Mouse (Mus musculus): ENCODE results near the gene Nmnat2.

Nmnat2 gene

GRCm38 (mm10) chr1:153019128-153019527 lies 64.3 kb downstream of the Nmnat2 start:
- no peak for DNase-seq (ENCODE audit: extremely low spot score, low spot score)

GRCm38 (mm10) chr1:153019623-153020022 lies 64.8 kb downstream of the Nmnat2 start:
- no peak for DNase-seq (ENCODE audit: extremely low spot score, low spot score)

GRCm38 (mm10) chr1:153021034-153021638 lies 66.3 kb downstream of the Nmnat2 start:
- no peak for DNase-seq (ENCODE audit: extremely low spot score, low spot score)

GRCm38 (mm10) chr1:153023018-153023417 lies 68.2 kb downstream of the Nmnat2 start:
- no peak for DNase-seq (ENCODE audit: extremely low spot score, low spot score)

- no peak for DNase-seq (ENCODE audit: extremely low spot score, low spot score)
These were observed 69.1 kb downstream of the Nmnat2 start for GRCm38 (mm10) chr1:153023875-153024274.

- DNase-seq (ENCODE audit: extremely low spot score, low spot score) = no peak
These were observed 69.7 kb downstream of the Nmnat2 start for GRCm38 (mm10) chr1:153024453-153024852.

GRCm38 (mm10) chr1:153031345-153031744 lies 76.6 kb downstream of the Nmnat2 start:
- no peak for DNase-seq (ENCODE audit: extremely low spot score, low spot score)

GRCm38 (mm10) chr1:153031954-153032353 lies 77.2 kb downstream of the Nmnat2 start:
- DNase-seq (ENCODE audit: extremely low spot score, low spot score) = no peak

- DNase-seq (ENCODE audit: extremely low spot score, low spot score) = no peak
These were observed 78.5 kb downstream of the Nmnat2 start for GRCm38 (mm10) chr1:153033145-153033908.

GRCm38 (mm10) chr1:153034064-153034463 lies 79.3 kb downstream of the Nmnat2 start:
- no peak for DNase-seq (ENCODE audit: extremely low spot score, low spot score)

GRCm38 (mm10) chr1:153035328-153035944 lies 80.6 kb downstream of the Nmnat2 start:
- DNase-seq (ENCODE audit: extremely low spot score, low spot score) = peak; percentile 75

- no peak for DNase-seq (ENCODE audit: extremely low spot score, low spot score)
These were observed 82.9 kb downstream of the Nmnat2 start for GRCm38 (mm10) chr1:153037353-153038345.

GRCm38 (mm10) chr1:153040091-153040490 lies 85.3 kb downstream of the Nmnat2 start:
- DNase-seq (ENCODE audit: extremely low spot score, low spot score) = no peak

GRCm38 (mm10) chr1:153041046-153041445 lies 86.3 kb downstream of the Nmnat2 start:
- no peak for DNase-seq (ENCODE audit: extremely low spot score, low spot score)

GRCm38 (mm10) chr1:153042318-153042717 lies 87.5 kb downstream of the Nmnat2 start:
- no peak for DNase-seq (ENCODE audit: extremely low spot score, low spot score)

GRCm38 (mm10) chr1:153043332-153043731 lies 88.5 kb downstream of the Nmnat2 start:
- no peak for DNase-seq (ENCODE audit: extremely low spot score, low spot score)

GRCm38 (mm10) chr1:153045368-153045767 lies 90.6 kb downstream of the Nmnat2 start:
- DNase-seq (ENCODE audit: extremely low spot score, low spot score) = no peak

GRCm38 (mm10) chr1:153048147-153048878 lies 93.5 kb downstream of the Nmnat2 start:
- peak; percentile 74 for DNase-seq (ENCODE audit: extremely low spot score, low spot score)

- no peak for DNase-seq (ENCODE audit: extremely low spot score, low spot score)
These were observed 94.7 kb downstream of the Nmnat2 start for GRCm38 (mm10) chr1:153049451-153049850.

- no peak for DNase-seq (ENCODE audit: extremely low spot score, low spot score)
These were observed 96.7 kb downstream of the Nmnat2 start for GRCm38 (mm10) chr1:153051474-153051873.

- no peak for DNase-seq (ENCODE audit: extremely low spot score, low spot score)
These were observed 98.8 kb downstream of the Nmnat2 start for GRCm38 (mm10) chr1:153053619-153054018.
